Mouse (Mus musculus) splenic B cell, adult 2 months (primary cell): ENCODE measurements around the gene Eef1e1.
"Not testable (repeated sequence)": the region's sequence is repeated elsewhere in the genome, so short reads cannot be mapped to it uniquely, and the experiment has no call there.

Experiments used
- DNase-seq: peaks from one replicate; pipeline ENCODE4 v3.0.0-alpha.2; 2011; ENCODE audit warnings: low read depth, low spot score
- H3K27me3 ChIP-seq: 2 replicates; pipeline ENCODE4 v1.6.1; 2012; ENCODE audit warnings: mild to moderate bottlenecking, low read length, moderate library complexity, mixed read lengths; ENCODE audit not compliant: control insufficient read depth, poor library complexity, insufficient read depth, severe bottlenecking
- H3K36me3 ChIP-seq: 2 replicates; pipeline ENCODE4 v1.6.1; 2012; ENCODE audit warnings: mild to moderate bottlenecking, low read length, moderate library complexity, mixed read lengths; ENCODE audit not compliant: control insufficient read depth, poor library complexity, insufficient read depth, severe bottlenecking

Eef1e1 gene

DNA sequence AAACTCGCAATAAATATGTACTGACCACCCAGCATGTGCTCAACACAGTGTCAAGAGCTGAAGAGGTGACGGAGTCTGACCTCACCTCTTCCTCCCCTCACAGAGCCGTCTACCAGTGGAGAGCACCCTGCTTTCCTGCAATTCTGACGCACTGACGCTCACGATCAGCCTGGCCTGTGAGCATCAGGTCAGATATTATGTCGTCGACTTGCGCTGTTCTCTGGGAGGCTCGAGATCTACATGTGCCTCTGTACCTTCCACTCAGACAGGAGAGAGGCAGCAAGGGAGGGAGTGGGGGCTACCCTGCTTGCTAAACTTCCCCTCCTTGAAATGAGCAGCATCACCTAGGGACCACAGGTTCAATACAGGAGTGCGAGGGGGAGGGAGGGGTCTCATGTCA, 20.2 kb downstream of the Eef1e1 start:
- H3K27me3 ChIP-seq: no peaks in the 10 kb centered on the region

GRCm38 (mm10) chr13:38634800-38635269, 24.0 kb downstream of the Eef1e1 start, which contains the start of gene Bloc1s5:
Bloc1s5 (minus strand) TSS chr13:38635109.
- peak; percentile 94 for DNase-seq
- H3K27me3 ChIP-seq: no peaks in the 10 kb centered on the region
- H3K36me3 ChIP-seq: no peaks in the 10 kb centered on the region

More for the DNA sequence above, 20.2 kb downstream of the Eef1e1 start:
- no peak for DNase-seq
- peaks cover 2% of the 10 kb centered on the region; the same call in 1 of the 2 replicates for H3K36me3 ChIP-seq

DNA sequence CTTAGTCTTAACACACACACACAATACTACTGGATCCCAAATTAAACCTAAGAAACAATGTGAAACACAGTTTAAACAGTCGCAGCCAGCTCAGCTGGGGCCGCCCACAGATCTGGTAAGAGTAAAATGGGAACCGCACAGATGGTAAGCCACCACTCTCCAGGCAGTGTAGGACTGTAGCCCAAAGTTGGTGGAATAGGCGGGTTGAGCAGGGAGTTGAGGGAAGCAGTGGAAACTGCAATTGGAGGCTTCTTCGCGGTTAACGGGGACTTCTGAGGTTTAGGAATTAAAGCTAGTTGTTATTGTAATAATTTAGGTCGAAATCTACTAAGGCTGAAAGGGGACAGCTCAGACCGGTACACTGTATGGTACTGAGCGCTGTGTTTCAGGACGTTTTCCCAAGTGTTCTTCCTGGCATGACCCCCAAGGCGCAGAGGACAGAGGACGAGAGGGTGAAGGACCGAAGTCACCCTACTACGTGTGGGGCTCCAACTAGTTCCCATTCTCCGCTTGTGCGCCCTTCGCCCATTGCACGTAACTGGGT, 24.5 kb downstream of the Eef1e1 start:
- no peaks in the 10 kb centered on the region for H3K36me3 ChIP-seq
- no peaks in the 10 kb centered on the region for H3K27me3 ChIP-seq
- peak; percentile 10 for DNase-seq

DNA sequence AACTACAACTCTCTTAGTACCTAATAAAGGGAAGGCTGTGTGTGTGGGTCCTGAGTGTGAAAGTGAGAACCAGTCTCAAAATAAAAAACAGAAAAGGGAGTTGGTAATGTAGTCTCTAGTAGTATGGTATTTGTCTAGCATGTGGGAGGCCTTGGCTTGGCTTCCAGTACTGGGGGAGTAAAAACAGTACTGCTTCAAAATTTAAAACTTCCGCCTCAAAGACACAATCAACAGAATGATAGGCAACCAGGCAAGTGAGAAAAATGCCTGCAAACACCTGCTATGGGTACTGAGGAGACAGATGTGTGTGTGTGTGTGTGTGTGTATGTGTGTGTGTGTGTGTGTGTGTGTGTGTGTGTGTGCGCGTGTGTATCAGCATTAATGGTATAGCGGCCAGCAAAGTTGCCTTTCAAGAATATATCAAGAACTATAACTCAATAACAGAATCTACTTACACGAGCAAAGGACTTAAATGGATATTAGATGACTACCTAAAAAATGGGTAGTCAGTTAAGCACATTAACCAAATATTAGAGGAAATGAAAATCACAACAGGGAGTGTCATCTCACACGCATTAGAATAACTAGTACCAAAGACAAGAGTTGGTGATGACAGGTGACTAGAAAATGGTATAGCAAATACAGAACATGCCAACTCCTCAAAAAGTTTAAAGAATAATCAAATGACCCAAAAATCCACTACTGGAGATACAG, 25.4 kb downstream of the Eef1e1 start:
- no peak for DNase-seq
- H3K27me3 ChIP-seq: no peaks in the 10 kb centered on the region
- 0 out of 2 replicates have a peak, but pooled peaks cover 1% of the 10 kb centered on the region for H3K36me3 ChIP-seq

DNA sequence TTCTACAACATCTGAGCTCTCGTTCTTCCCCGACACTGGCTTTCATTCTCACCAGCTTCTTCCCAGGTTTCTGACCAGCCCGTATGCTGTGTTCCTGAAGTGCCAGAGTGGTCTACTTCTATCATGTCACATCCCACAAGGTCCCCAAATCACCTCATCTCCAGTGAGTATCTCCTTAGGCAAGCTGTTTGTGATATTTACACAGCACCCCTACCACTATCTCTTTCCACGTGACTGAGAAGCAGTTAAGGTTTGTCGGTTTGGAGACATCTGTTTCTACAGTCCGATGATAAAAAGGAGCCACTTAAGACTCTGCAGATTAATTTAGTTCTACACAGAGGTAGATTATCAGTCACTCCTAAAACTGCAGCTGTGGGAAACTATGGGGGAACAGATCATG, 26.3 kb downstream of the Eef1e1 start:
- Histone ChIP-seq H3K27me3 (no peaks in the 10 kb centered on the region), H3K36me3 (0 out of 2 replicates have a peak, but pooled peaks cover 1% of the 10 kb centered on the region)
- no peak for DNase-seq

GRCm38 (mm10) chr13:38626229-38626525, 32.7 kb downstream of the Eef1e1 start:
- DNase-seq: no peak
- Histone ChIP-seq H3K36me3 (0 out of 2 replicates have a peak, but pooled peaks cover 3% of the 10 kb centered on the region), H3K27me3 (no peaks in the 10 kb centered on the region)

DNA sequence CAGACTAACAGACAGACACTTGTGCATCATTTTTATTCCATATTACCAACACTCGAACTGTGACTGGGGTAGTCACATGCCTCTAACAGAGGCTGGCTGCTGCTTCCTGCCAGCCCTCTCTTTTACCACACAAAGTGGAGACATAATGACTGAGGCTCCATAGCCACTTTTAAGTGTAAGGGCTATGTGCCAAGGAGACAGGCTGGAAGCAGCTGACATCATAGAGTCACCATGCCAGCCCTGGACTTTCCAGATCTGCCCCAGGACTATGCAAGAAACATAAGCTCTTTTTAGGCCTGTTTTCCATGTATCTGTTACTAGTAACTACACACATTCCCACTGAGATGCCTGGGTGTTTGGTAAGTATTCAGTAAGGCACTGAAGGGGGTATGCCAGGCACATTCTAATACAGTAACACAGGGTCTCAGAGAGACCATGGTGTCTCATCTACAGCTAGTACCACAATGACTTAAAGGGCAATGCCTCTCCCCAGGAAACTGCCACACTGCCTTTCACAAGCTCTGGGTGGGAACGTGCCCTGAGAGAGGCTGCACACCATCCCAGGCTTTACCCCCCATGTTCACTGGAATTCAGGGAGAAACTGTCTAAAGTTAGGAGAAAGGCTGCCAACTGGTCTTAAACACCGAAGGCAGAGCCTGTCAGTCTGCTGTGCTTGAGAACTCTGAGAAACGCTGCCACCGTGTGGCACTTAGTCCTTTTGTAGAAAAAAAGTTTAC, 33.2 kb downstream of the Eef1e1 start:
- peak; percentile 26 for DNase-seq
- Histone ChIP-seq H3K27me3 (no peaks in the 10 kb centered on the region), H3K36me3 (0 out of 2 replicates have a peak, but pooled peaks cover 3% of the 10 kb centered on the region)

- no peak for DNase-seq
- Histone ChIP-seq H3K36me3 (0 out of 2 replicates have a peak, but pooled peaks cover 3% of the 10 kb centered on the region), H3K27me3 (no peaks in the 10 kb centered on the region)
Observed at GRCm38 (mm10) chr13:38624292-38624902, 34.5 kb downstream of the Eef1e1 start.

DNA sequence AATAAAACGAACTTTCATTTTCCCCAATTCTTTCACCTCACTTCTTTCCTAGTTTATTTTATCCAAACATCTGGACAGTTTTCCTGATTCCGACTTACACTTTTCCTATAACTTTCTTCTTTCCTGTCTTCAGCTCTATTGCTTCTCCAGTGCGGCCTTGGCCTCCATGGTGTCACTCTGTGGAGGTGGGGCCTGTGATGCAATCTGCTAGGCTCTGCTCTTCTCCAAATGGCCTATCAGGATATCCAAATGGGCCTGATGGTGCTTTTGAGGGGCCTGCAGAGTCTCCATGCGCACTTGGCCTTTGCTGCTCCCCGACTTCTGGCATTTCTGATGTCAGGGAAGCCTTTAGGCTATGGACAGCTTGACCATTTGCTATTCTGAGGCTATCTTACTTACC, 35.6 kb downstream of the Eef1e1 start:
- no peak for DNase-seq
- Histone ChIP-seq H3K27me3 (no peaks in the 10 kb centered on the region), H3K36me3 (0 out of 2 replicates have a peak, but pooled peaks cover 3% of the 10 kb centered on the region)

DNA sequence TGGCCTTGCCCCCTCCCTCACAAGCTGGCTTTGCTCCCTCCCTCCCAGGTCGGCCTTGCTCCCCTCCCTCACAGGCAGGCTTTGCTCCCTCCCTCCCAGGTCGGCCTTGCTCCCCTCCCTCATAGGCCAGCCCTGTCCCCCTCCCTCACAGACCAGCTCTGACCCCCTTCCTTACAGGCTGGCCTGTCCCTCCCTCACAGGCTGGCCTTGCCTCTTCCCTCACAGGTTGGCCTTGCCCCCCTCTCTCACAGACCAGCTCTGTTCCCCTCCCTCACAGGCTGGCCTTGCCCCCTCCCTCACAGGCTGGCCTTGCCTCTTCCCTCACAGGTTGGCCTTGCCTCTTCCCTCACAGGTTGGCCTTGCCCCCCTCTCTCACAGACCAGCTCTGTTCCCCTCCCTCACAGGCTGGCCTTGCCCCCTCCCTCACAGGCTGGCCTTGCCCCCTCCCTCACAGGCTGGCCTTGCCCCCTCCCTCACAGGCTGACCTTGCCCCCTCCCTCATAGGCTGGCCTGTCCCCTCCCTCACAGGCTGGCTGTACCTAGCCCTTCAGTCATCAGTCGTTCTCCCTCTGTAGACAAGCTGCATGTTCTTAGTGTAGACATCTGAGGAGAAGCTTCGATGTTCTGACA, 40.7 kb downstream of the Eef1e1 start:
- not testable (repeated sequence) for H3K36me3 ChIP-seq, H3K27me3 ChIP-seq, DNase-seq

- no peak for DNase-seq
- peaks cover 2% of the 10 kb centered on the region; the same call in 1 of the 2 replicates for H3K36me3 ChIP-seq
- no peaks in the 10 kb centered on the region for H3K27me3 ChIP-seq
Observed at GRCm38 (mm10) chr13:38616887-38617286, 42.0 kb downstream of the Eef1e1 start.

DNA sequence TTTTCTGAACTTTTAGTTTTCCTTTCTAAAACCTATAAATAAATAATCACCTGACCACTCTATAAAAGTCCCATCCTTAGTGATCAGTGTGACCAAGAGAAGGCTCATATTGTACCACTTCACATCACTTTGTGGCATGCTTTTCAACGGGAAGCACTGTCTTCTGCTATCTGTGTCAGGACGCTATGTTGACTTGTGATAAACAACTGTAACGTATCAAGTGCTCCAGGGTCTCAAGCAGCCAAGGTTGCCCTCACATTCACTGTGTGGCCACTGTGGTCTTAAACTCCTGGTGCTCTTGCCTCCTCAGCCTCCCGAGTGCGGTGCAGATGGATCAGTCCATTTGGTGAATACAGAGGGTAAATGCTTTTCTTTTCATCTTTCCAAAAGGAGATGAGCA, 43.2 kb downstream of the Eef1e1 start:
- Histone ChIP-seq H3K36me3 (peaks cover 2% of the 10 kb centered on the region; the same call in 1 of the 2 replicates), H3K27me3 (no peaks in the 10 kb centered on the region)
- DNase-seq: no peak

DNA sequence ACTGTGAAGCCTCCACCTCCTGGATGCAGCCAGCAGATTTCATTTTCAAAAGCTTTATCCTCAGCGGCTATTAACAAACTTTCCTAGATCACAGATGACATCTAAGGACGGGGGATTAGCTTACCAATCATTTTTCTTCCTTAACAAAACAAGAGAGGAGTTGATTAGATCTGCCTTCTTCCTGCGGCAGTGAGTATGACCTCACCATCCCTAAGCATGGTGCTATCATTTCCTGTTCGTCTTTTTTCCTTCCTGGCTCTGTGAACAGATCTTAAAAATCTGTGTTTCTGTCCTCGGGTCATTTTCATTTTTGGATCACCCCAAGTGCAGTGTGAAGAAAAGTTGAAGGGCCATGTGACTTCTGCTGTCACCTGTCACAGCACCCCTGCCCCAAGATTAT, 44.6 kb downstream of the Eef1e1 start:
- peaks cover 2% of the 10 kb centered on the region; the same call in 1 of the 2 replicates for H3K36me3 ChIP-seq
- no peaks in the 10 kb centered on the region for H3K27me3 ChIP-seq
- DNase-seq: no peak

GRCm38 (mm10) chr13:38613583-38613982, 45.3 kb downstream of the Eef1e1 start:
- Histone ChIP-seq H3K27me3 (no peaks in the 10 kb centered on the region), H3K36me3 (no peaks in the 10 kb centered on the region; the same call in 1 of the 2 replicates)
- DNase-seq: no peak
